Mouse (Mus musculus): ENCODE results near the gene Nim1k.

DNA sequence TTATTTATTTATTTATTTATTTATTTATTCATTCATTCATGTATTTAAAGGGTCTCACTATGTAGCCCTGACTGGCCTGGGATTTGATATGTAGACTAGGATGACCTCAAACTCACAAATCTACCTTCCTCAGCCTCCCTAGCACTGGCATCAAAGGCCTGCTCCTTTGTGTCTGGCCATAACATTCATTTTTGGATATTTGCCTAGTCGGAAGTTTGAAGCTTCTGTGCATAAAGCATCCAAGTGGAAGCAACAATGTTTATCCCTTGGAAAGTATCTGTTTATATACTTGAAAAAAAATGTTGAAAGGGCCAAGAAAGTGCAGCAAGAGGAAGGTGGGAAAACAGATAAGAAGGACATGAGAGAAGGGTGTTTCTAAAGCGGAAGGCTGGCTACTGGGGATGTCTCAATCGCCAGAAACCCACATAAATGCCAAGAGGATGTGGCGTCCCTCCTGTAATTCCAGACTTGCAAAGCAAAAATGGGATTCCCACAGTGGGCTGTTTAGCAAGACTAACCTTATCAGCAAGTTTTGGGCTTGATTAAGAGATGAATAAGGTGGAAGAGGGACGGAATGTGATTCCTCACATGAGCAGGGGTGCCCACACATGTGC lies 37.2 kb upstream of the Nim1k start:
- no peak for TF ChIP-seq E2F4 (IDR thresholded peaks at IDR 0.05; ENCODE audit: borderline replicate concordance, low read depth, low read length)
- TF ChIP-seq EP300 (IDR thresholded peaks at IDR 0.05; ENCODE audit: low read depth in 1 of 2, low read length in 2 of 2): no peak
- no peak for TF ChIP-seq POLR2A (IDR thresholded peaks at IDR 0.05; ENCODE audit: control insufficient read depth in 1 of 2, insufficient read depth in 1 of 2, low read depth in 1 of 2, low read length in 2 of 2, poor library complexity in 1 of 2)
- no peak for TF ChIP-seq USF2 (IDR thresholded peaks at IDR 0.05; ENCODE audit: borderline replicate concordance in 1 of 2, insufficient read depth in 1 of 2, low read depth in 1 of 2, low read length in 2 of 2)
- TF ChIP-seq CTCF (IDR thresholded peaks at IDR 0.05 in 2 of 3, conservative IDR thresholded peaks at IDR 0.05 in 1 of 3; ENCODE audit: control insufficient read depth in 1 of 3, insufficient read depth in 1 of 3, low read depth in 2 of 3, low read length in 3 of 3, poor library complexity in 1 of 3, severe bottlenecking in 1 of 3): no peak
- TF ChIP-seq SMC3 (IDR thresholded peaks at IDR 0.05; ENCODE audit: low read depth, low read length): no peak
- no peak for TF ChIP-seq ZC3H11A (IDR thresholded peaks at IDR 0.05; ENCODE audit: low read depth, low read length)
- no peak for TF ChIP-seq MAX (IDR thresholded peaks at IDR 0.05; ENCODE audit: low read length)
- TF ChIP-seq GABPA (IDR thresholded peaks at IDR 0.05; ENCODE audit: low read depth, low read length): no peak
